Mouse (Mus musculus) CH12.LX (cell line): ENCODE data around the gene Paqr5.

Experiments used
- BHLHE40 ChIP-seq: IDR thresholded peaks from 2 replicates; pipeline ENCODE4 v1.6.1; 2011; ENCODE audit warnings: mild to moderate bottlenecking, low read depth, low read length, improper control_type of control experiment
- CHD2 ChIP-seq: IDR thresholded peaks from 2 replicates; pipeline ENCODE4 v1.6.1; 2011; ENCODE audit warnings: low read length, improper control_type of control experiment
- CTCF ChIP-seq, 2 experiments: IDR thresholded peaks in 1 of 2; conservative IDR thresholded peaks in 1 of 2; 2 replicates each; pipeline ENCODE4 v1.5.1; 2011 to 2012; ENCODE audit warnings: low read depth in 2 of 2, low read length in 2 of 2, improper control_type of control experiment in 1 of 2, inconsistent platforms in 1 of 2, mild to moderate bottlenecking in 1 of 2, moderate library complexity in 1 of 2
- ELF1 ChIP-seq: IDR thresholded peaks from 2 replicates; pipeline ENCODE4 v1.6.1; 2014; ENCODE audit warnings: low read depth, mild to moderate bottlenecking, inconsistent platforms, low read length, improper control_type of control experiment
- EP300 ChIP-seq: IDR thresholded peaks from 2 replicates; pipeline ENCODE4 v1.6.1; 2011; ENCODE audit warnings: low read length, improper control_type of control experiment
- GABPA ChIP-seq: IDR thresholded peaks from 2 replicates; pipeline ENCODE4 v1.6.1; 2012; ENCODE audit warnings: low read depth, low read length, improper control_type of control experiment, inconsistent platforms; ENCODE audit not compliant: insufficient replicate concordance
- HCFC1 ChIP-seq: IDR thresholded peaks from 2 replicates; pipeline ENCODE4 v1.6.1; 2012; ENCODE audit warnings: low read depth, mild to moderate bottlenecking, inconsistent platforms, low read length, improper control_type of control experiment
- MXI1 ChIP-seq: IDR thresholded peaks from 2 replicates; pipeline ENCODE4 v1.6.1; 2011; ENCODE audit warnings: mild to moderate bottlenecking, low read depth, low read length, improper control_type of control experiment
- NELFE ChIP-seq: IDR thresholded peaks from 2 replicates; pipeline ENCODE4 v1.6.1; 2011; ENCODE audit warnings: low read depth, low read length, improper control_type of control experiment
- POLR2A ChIP-seq: IDR thresholded peaks from 2 replicates; pipeline ENCODE4 v1.6.1; 2011; ENCODE audit warnings: low read depth, mild to moderate bottlenecking, improper control_type of control experiment, low read length
- RAD21 ChIP-seq: IDR thresholded peaks from 2 replicates; pipeline ENCODE4 v1.6.1; 2011; ENCODE audit warnings: low read depth, mild to moderate bottlenecking, low read length, improper control_type of control experiment, moderate library complexity
- ZMIZ1 ChIP-seq: IDR thresholded peaks from 2 replicates; pipeline ENCODE4 v1.6.1; 2012; ENCODE audit warnings: low read depth, mild to moderate bottlenecking, inconsistent platforms, low read length, improper control_type of control experiment

GRCm38 (mm10) chr9:61933333-61933732 is 93.3 kb downstream of the Paqr5 start:
- no peak for TF ChIP-seq GABPA
- no peak for TF ChIP-seq ZMIZ1
- TF ChIP-seq CTCF (conservative IDR thresholded peaks at IDR 0.05 in 1 of 2, IDR thresholded peaks at IDR 0.05 in 1 of 2; ENCODE audit: low read depth in 2 of 2, low read length in 2 of 2): no peak
- no peak for TF ChIP-seq EP300
- TF ChIP-seq NELFE: no peak
- no peak for TF ChIP-seq POLR2A
- TF ChIP-seq MXI1: no peak
- TF ChIP-seq CHD2: no peak
- TF ChIP-seq HCFC1: no peak
- TF ChIP-seq RAD21: no peak
- no peak for TF ChIP-seq BHLHE40
- TF ChIP-seq ELF1: no peak
